Mouse (Mus musculus) forebrain, postnatal 0 days (tissue): ENCODE measurements around the gene Sytl3. TPM values are rescaled to one million over a fixed set of nuclear protein-coding genes. Genes with fewer than 3 reads are reported as not detected.
"Not testable (repeated sequence)": the region's sequence is repeated elsewhere in the genome, so short reads cannot be mapped to it uniquely, and the experiment has no call there.

Source experiments
- ATAC-seq: fragments of 200-750 bp; cut with Nextera tagmentation; 2 replicates; pipeline ENCODE4 v1.8.0; 2017; ENCODE audit warnings: mild to moderate bottlenecking, moderate library complexity
- DNase-seq: peaks from one replicate; pipeline ENCODE4 v3.0.0-alpha.2; 2015
- H3K27ac ChIP-seq: fragments of 300-500 bp; sonication (generic); 2 replicates; pipeline ENCODE4 v1.5.1; 2014; ENCODE audit warnings: low read depth, mild to moderate bottlenecking, antibody characterized with exemption, low read length, moderate library complexity, mixed read lengths
- H3K27me3 ChIP-seq: fragments of 300-500 bp; sonication (generic); 2 replicates; pipeline ENCODE4 v1.6.1; 2014; ENCODE audit warnings: mild to moderate bottlenecking, low read length, mixed read lengths; ENCODE audit not compliant: insufficient read depth
- H3K36me3 ChIP-seq: fragments of 300-500 bp; sonication (generic); 2 replicates; pipeline ENCODE4 v1.6.1; 2014; ENCODE audit warnings: mild to moderate bottlenecking, moderate library complexity; ENCODE audit not compliant: insufficient read depth
- H3K4me1 ChIP-seq: fragments of 300-500 bp; sonication (generic); 2 replicates; pipeline ENCODE4 v1.6.1; 2014; ENCODE audit warnings: antibody characterized with exemption; ENCODE audit not compliant: insufficient read depth
- H3K4me2 ChIP-seq: fragments of 300-500 bp; sonication (generic); 2 replicates; pipeline ENCODE4 v1.6.1; 2014; ENCODE audit warnings: low read depth, mild to moderate bottlenecking, moderate library complexity
- H3K4me3 ChIP-seq: fragments of 300-500 bp; sonication (generic); 2 replicates; pipeline ENCODE4 v1.5.1; 2014; ENCODE audit warnings: low read depth, low read length, mixed read lengths
- H3K9ac ChIP-seq: fragments of 300-500 bp; sonication (generic); 2 replicates; pipeline ENCODE4 v1.6.1; 2014; ENCODE audit warnings: mild to moderate bottlenecking
- H3K9me3 ChIP-seq: fragments of 300-500 bp; sonication (generic); 2 replicates; pipeline ENCODE4 v1.6.1; 2016; ENCODE audit warnings: low read length
- CTCF ChIP-seq: sonication (generic); IDR thresholded peaks from 2 replicates; pipeline ENCODE4 v1.5.1; 2016; ENCODE audit warnings: antibody characterized with exemption, control low read depth, low read depth
- WGBS: fragments of 180-500 bp; shearing (Covaris S2); extraction: QIAGEN DNeasy Blood & Tissue Kit; methylation state at CpG from one replicate; pipeline ENCODE4 v1.1.7; 2014; 5-methylcytosine and 5-hydroxymethylcytosine counted together
- polyA plus RNA-seq: library from polyadenylated mRNA; unstranded; fragments of >200 nt; fragmentation: Nextera tagmentation; extraction: Ambion mirVana; gene quantifications from 2 replicates; pipeline ENCODE4 v1.2.1, GENCODE M21; 2015
- total RNA-seq: library from RNA; depleted of rRNA; stranded (reverse); fragments of >200 nt; gene quantifications from 2 replicates; pipeline ENCODE4 v1.2.3, GENCODE M21; 2014

The Sytl3 gene
- total and polyA plus RNA-seq, 2 experiments from 2014 or later: 0.47 to 0.81 TPM

DNA sequence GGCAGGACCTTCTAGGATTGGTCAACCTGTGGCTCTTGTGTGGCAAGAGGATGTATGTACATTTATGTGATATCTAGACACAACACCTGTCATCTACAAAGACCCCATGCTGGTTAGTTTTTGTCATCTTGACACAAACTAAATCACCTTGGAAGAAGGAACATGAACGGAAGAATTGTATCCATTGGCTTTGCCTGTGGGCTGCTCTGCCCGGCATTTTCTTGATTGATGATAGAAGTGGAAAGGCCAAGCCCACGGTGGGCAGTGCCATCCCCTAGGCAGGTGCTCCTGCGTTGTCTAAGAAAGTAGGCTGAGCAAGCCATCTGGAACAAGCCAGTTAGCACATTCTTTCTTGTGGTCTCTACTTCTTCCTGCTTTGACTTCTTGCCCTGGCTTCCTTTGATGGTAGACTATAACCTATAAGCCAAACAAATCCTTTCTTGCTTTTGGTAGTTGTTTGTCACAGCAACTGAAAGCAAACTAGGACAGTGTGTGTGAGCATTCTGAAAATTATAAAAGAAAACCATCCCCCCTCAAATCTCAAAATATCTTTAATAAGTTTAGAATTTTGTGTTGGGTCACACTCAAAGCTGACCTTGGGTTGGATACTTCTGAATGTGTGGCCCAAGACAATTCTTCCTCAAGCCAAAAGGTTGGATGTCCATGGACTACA lies 27.5 kb downstream of the Sytl3 start:
- DNase-seq: not testable (repeated sequence)
- 100% methylated on average over 2 of the region's 4 CpGs for WGBS

DNA sequence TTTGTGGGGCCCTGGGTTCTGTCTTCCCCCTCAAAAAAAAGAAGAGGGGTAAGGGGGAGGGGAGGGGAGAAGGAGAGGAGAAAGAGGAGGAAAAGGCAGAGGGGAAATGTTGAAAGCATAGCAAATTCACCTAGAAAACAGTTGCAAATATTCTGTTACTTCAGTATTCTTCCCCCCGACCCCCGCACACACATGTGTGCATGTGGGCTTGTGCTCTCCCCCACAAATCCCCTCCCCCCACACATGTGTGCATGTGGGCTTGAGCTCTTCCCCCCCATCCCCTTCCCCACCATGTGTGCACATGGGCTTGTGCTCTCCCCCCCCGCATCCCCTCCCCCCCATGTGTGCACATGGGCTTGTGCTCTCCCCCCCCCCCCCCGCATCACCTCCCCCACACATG lies 30.5 kb downstream of the Sytl3 start:
- H3K4me3 ChIP-seq, H3K9me3 ChIP-seq, H3K9ac ChIP-seq, H3K36me3 ChIP-seq, H3K27me3 ChIP-seq, H3K4me2 ChIP-seq, H3K27ac ChIP-seq, DNase-seq, H3K4me1 ChIP-seq, ATAC-seq: not testable (repeated sequence)
- 83% methylated on average over 3 of the region's 4 CpGs for WGBS

More for the DNA sequence above, 27.5 kb downstream of the Sytl3 start:
- not testable (repeated sequence) for H3K4me2 ChIP-seq, ATAC-seq, H3K9me3 ChIP-seq, H3K4me1 ChIP-seq, H3K27ac ChIP-seq, H3K4me3 ChIP-seq, H3K36me3 ChIP-seq, H3K9ac ChIP-seq, H3K27me3 ChIP-seq

DNA sequence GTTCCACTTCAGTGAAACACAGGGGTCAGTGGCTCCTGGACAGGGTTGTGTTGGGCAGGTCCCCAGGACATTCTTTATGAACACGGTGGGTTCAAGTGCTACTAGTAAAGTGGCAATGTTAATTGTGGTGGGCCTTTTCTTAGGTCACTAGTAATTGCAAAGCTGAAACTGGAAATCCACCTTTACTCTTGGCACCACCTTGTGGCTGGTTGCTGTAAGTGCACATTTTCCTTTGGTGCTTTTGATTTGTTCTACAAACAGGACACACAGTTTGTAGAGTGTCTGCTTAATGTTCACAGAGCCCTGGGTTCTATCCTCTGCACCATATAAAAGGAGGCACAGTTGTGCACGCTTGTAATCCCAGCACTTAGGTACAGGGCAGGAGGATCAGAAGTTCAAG lies 32.7 kb downstream of the Sytl3 start:
- not testable (repeated sequence) for H3K27ac ChIP-seq, H3K4me3 ChIP-seq, H3K4me1 ChIP-seq, H3K9me3 ChIP-seq, H3K27me3 ChIP-seq, H3K9ac ChIP-seq, H3K4me2 ChIP-seq, ATAC-seq, H3K36me3 ChIP-seq
- peak; percentile 84 for TF ChIP-seq CTCF
- WGBS: 6% methylated on average over 2 of the region's 2 CpGs
- peak; percentile 76 for DNase-seq

DNA sequence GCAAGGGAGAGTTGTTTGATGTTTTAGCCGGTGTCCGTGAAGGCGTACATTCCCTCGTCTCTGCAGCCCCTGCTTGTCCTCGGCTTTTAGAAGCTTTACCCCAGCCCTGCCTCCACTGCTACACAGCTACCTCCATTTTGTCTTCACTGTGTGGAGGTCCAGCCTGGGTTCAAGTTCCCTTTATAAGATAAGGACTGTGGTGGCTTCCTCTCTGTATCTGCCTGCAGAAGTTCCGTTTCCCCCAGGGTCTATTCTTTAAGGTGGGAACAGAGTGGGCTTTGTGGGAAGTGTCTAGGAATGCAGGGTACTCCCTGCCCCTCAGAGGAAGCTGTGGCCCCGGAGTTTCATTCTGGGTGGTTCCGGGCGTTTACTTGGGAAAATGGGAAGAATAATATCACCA lies 36.8 kb downstream of the Sytl3 start:
- not testable (repeated sequence) for ATAC-seq, H3K4me2 ChIP-seq
- WGBS: 77% methylated on average over 9 of the region's 9 CpGs

DNA sequence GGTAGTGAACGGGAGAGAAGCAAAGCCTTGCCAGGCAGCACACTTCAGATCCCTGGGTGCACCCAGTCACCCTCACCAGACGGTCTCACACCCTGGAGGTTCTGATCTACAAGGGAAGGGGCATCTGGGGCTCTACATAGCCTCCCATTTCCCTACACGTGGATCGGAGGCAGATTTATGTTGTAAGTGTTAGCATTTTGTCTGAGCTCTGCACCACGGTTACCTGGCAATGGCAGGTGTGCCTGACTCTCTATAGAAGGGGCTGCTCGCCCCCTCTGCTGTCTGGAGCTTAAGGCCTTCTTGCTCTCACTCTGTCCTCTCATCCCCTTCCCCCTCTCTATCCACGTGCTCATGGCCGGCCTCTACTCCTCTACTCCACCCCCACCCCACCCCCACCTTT lies 37.6 kb downstream of the Sytl3 start:
- 58% methylated on average over 8 of the region's 8 CpGs for WGBS
- H3K9ac ChIP-seq, H3K4me3 ChIP-seq, H3K27ac ChIP-seq, DNase-seq, H3K27me3 ChIP-seq, H3K36me3 ChIP-seq, H3K4me2 ChIP-seq, ATAC-seq, H3K9me3 ChIP-seq, H3K4me1 ChIP-seq: not testable (repeated sequence)

More for the DNA sequence above, 36.8 kb downstream of the Sytl3 start:
- not testable (repeated sequence) for H3K27me3 ChIP-seq, H3K36me3 ChIP-seq, H3K9ac ChIP-seq, H3K9me3 ChIP-seq, H3K4me3 ChIP-seq, H3K4me1 ChIP-seq, H3K27ac ChIP-seq, DNase-seq

DNA sequence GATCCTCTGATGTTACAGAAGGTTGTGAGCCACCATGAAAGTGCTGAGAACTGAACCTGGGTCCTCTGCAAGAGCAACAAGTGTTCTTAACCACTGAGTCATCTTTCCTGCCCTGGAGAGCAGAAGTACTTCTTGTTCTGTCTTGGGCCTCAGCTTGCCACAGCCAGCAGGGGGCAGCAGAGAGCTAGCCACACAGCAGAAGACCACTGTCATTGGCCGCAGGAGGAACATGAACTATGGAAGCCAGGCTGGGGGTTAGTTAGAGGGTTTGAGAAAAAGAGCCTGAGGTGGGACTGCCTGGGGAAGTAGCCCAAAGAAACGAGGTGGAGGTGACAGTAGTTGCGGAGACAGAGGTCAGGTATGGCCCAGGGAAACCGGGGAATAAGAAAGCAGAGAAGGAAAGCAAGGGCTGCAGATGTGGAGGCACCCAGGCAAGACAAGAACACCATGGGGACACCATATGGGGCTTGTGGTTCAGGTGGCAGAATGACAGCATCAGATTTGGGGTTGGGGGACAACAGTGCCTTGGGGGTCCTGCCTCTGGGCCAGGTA lies 38.4 kb downstream of the Sytl3 start:
- peak; percentile 16 for DNase-seq
- H3K9ac ChIP-seq, H3K4me3 ChIP-seq, H3K4me2 ChIP-seq, H3K27me3 ChIP-seq, H3K27ac ChIP-seq, H3K4me1 ChIP-seq, H3K36me3 ChIP-seq, H3K9me3 ChIP-seq: not testable (repeated sequence)
- WGBS: 66% methylated on average over 2 of the region's 4 CpGs
- ATAC-seq: peak; percentile 70; the same call in 1 of the 2 replicates
- peak; percentile 54 for TF ChIP-seq CTCF

DNA sequence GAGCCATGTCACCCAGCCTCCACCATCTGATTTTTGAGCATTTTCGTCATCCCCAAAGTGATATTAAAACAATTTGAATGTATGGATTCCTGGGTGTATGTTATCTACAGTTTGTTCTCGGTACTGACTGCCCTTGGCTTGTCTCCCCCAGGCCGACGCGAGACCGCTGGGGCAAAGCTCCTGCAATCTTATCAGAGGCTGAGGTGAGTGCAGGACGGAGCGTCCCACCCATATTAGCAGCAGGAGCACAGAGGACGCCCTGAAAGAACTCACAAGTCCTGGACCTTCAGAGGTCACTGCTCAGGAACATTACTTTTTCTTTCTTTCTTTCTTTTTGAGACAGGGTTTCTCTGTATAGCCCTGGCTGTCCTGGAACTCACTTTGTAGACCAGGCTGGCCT lies 40.6 kb downstream of the Sytl3 start:
- not testable (repeated sequence) for H3K36me3 ChIP-seq, H3K4me2 ChIP-seq, H3K4me1 ChIP-seq, DNase-seq, ATAC-seq, H3K9ac ChIP-seq, H3K9me3 ChIP-seq, H3K27ac ChIP-seq, H3K27me3 ChIP-seq, H3K4me3 ChIP-seq
- WGBS: 94% methylated on average over 8 of the region's 9 CpGs

DNA sequence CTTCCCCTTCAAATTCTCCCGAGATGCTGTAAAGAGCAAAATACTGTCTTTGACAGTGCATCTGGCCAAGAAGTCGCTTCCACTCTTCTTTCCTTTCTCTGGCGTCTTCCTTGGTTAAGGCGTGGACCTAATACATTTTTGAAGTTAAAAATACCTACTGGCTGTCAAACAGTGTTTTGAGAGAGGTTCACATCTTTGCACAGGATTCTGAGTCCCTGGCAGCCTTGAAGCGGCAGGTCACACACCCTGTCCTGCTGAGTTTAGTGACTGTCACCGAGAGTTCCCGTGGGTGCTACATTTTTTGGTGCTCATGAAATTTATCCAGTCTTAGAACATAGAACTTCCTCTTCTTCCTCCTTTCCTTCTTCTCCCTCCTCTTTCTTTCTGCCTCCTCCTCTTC lies 41.2 kb downstream of the Sytl3 start:
- not testable (repeated sequence) for H3K9me3 ChIP-seq, H3K4me2 ChIP-seq, DNase-seq, H3K27ac ChIP-seq, H3K4me3 ChIP-seq, H3K27me3 ChIP-seq, H3K9ac ChIP-seq, H3K4me1 ChIP-seq, H3K36me3 ChIP-seq, ATAC-seq
- WGBS: 80% methylated on average over 3 of the region's 7 CpGs

DNA sequence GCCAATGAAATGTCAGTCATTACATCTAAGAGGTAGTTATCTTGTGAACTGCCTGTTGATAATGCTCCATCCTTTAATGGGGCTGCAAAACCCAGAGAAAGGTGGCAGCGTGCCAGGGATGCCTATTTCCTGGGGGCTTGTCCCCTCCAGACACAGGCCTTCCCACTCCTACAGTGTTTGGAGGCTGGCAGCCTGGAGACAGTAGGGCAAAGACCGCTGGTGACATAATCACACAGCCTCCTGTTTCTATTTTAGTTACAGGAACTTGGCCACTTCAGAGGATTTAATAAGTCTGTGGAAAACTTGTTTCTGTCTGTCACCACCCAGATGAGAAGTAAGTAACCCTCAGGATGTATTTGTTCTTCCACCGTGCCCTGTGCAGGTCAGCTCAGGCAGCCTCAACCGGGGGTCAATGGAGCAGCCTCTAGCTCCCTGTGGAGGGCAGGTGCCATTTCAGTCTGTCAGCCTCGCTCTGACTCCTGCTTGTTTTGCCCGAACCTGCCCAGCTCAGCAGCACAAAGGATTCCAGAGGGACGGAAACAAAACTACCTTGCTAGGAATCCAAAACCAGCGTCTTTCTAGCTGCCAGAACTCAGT lies 43.8 kb downstream of the Sytl3 start:
- not testable (repeated sequence) for H3K4me1 ChIP-seq, H3K9ac ChIP-seq, DNase-seq, H3K36me3 ChIP-seq, H3K4me3 ChIP-seq, H3K27me3 ChIP-seq, H3K4me2 ChIP-seq, H3K9me3 ChIP-seq, H3K27ac ChIP-seq
- WGBS: 34% methylated on average over 2 of the region's 8 CpGs
- peak; percentile 34 for ATAC-seq

DNA sequence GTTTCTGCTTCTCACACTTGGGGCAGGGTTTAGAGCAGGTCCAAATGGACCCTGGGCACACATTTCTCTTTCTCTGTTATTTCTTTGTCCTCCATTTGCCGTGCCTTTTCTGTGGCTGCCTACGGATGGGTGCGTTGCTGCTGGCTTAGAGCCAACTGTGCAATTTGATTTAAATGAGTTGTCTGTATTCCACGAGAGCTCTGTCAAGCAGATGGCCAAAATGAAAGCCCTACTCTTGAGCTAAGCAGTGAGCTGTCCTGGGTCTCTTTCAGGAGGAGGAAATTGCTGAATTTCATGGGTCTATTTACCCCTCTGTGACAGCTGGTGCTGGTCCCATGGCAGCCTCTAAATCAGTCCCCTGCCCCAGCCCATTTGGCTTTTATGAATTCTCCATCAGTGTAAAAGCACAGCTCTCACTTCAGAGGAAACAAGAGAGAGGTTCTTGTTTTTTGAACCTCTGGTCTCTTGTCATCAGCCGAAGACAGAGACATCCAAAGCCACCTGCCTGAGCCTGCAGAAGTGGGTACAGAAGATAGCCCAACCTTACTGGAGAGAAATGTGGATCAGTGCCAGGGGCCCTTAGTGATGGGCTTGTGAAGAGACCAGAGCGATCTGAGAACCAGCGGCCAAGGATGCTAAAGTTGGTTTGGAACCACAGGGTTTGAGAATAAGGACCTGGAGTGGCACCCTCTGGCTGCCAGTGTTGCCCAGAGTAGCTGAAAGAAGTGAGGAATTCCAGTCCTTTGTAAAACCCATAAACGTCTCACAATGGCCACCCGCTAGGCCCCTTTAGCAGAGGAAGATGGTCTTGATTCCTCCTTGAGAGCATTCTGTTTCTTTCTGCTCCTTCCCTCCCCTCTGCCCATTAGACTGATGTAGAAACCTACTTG lies 44.7 kb downstream of the Sytl3 start:
- peak; percentile 57 for DNase-seq
- 22% methylated on average over 6 of the region's 9 CpGs for WGBS

More for the DNA sequence above, 44.7 kb downstream of the Sytl3 start:
- not testable (repeated sequence) for H3K4me1 ChIP-seq, H3K4me2 ChIP-seq, H3K9ac ChIP-seq, H3K9me3 ChIP-seq, H3K27ac ChIP-seq, H3K4me3 ChIP-seq, H3K36me3 ChIP-seq, H3K27me3 ChIP-seq
- peak; percentile 89 for ATAC-seq
